Mouse (Mus musculus): ENCODE data around the gene Gm4131.
A peak's percentile ranks its signal among the peaks of the same experiment; 100 is the strongest.

Gm4131 gene

GRCm38 (mm10) chr14:62456239-62456747 is 110.4 kb downstream of the Gm4131 start, which contains the start of gene Gucy1b2:
Gucy1b2 (minus strand) TSS chr14:62456289.
- DNase-seq, result no peak

- DNase-seq, result no peak
These were observed 111.2 kb downstream of the Gm4131 start for GRCm38 (mm10) chr14:62455570-62455879.

- no peak for DNase-seq
These were observed 111.8 kb downstream of the Gm4131 start for GRCm38 (mm10) chr14:62454760-62455569.

GRCm38 (mm10) chr14:62454136-62454535 is 112.6 kb downstream of the Gm4131 start:
- DNase-seq, result peak; percentile 49 to 81

- DNase-seq, result no peak
These were observed 113.4 kb downstream of the Gm4131 start for GRCm38 (mm10) chr14:62453276-62453675.

- DNase-seq, result no peak
These were observed 116.0 kb downstream of the Gm4131 start for GRCm38 (mm10) chr14:62450706-62451105.

GRCm38 (mm10) chr14:62447214-62447548 is 119.5 kb downstream of the Gm4131 start:
- DNase-seq, result no peak

- DNase-seq, result no peak
These were observed 120.1 kb downstream of the Gm4131 start for GRCm38 (mm10) chr14:62446385-62447213.

- DNase-seq, result no peak
These were observed 122.8 kb downstream of the Gm4131 start for GRCm38 (mm10) chr14:62443840-62444430.

- peak in 1 of 2 experiments; percentile 48 for DNase-seq
These were observed 123.8 kb downstream of the Gm4131 start for GRCm38 (mm10) chr14:62442971-62443370.

- no peak for DNase-seq
These were observed 126.7 kb downstream of the Gm4131 start for GRCm38 (mm10) chr14:62440036-62440435.

- DNase-seq, result peak; percentile 35 to 63
These were observed 128.5 kb downstream of the Gm4131 start for GRCm38 (mm10) chr14:62438236-62438635.

GRCm38 (mm10) chr14:62437806-62438205 is 128.9 kb downstream of the Gm4131 start:
- no peak for DNase-seq

GRCm38 (mm10) chr14:62425277-62425691 is 141.4 kb downstream of the Gm4131 start:
- DNase-seq, result no peak

GRCm38 (mm10) chr14:62422265-62422664 is 144.5 kb downstream of the Gm4131 start:
- DNase-seq, result no peak

- no peak for DNase-seq
These were observed 149.2 kb downstream of the Gm4131 start for GRCm38 (mm10) chr14:62417501-62417900.

GRCm38 (mm10) chr14:62416742-62417134 is 150.0 kb downstream of the Gm4131 start:
- DNase-seq, result no peak

GRCm38 (mm10) chr14:62416007-62416741 is 150.5 kb downstream of the Gm4131 start:
- no peak for DNase-seq

All from kidney, postnatal 36 days (tissue).